Mouse (Mus musculus) adrenal gland, adult 18-20 months (tissue): ENCODE results near the gene Tspan31. TPM values are rescaled to one million over a fixed set of nuclear protein-coding genes. Genes with fewer than 3 reads are reported as not detected.
A peak's percentile ranks its signal among the peaks of the same experiment; 100 is the strongest.
"Not testable (repeated sequence)": the region's sequence is repeated elsewhere in the genome, so short reads cannot be mapped to it uniquely, and the experiment has no call there.

Experiments used
- DNase-seq, 2 experiments: peaks; one replicate each; pipeline ENCODE4 v3.0.0; 2021 to 2022; ENCODE audit warnings: low spot score in 2 of 2
- total RNA-seq, 2 experiments: library from RNA; stranded (reverse); gene quantifications; 1 replicate in 1 of 2; 2 replicates in 1 of 2; pipeline ENCODE4 v1.2.3; 2021

Gene Tspan31
- total RNA-seq, 2 experiments from 2014 or later: 106 to 107 TPM

GRCm38 (mm10) chr10:127066519-127067018 lies 3.5 kb downstream of the Tspan31 start:
- no peak for DNase-seq

- DNase-seq: no peak
Observed at GRCm38 (mm10) chr10:127065981-127066380, 4.1 kb downstream of the Tspan31 start.

- DNase-seq: no peak
Observed at GRCm38 (mm10) chr10:127063913-127064870, 5.9 kb downstream of the Tspan31 start.

- DNase-seq: peak; percentile 98 to 99
Observed at GRCm38 (mm10) chr10:127063239-127063872, 6.7 kb downstream of the Tspan31 start, which contains the start of gene Cdk4. TSS of gene Cdk4 (plus strand) at chr10:127063534.

GRCm38 (mm10) chr10:127062503-127062902 lies 7.6 kb downstream of the Tspan31 start:
- no peak for DNase-seq

GRCm38 (mm10) chr10:127062101-127062500 lies 8.0 kb downstream of the Tspan31 start:
- not testable (repeated sequence) for DNase-seq

GRCm38 (mm10) chr10:127061513-127061912 lies 8.6 kb downstream of the Tspan31 start:
- no peak for DNase-seq

- no peak for DNase-seq
Observed at GRCm38 (mm10) chr10:127061085-127061484, 9.0 kb downstream of the Tspan31 start.

GRCm38 (mm10) chr10:127059968-127060916 lies 9.8 kb downstream of the Tspan31 start, which contains the start of gene March9:
TSS of gene March9 (minus strand) at chr10:127060184.
- peak; percentile 64 to 66 for DNase-seq

- peak in 1 of 2 experiments; percentile 34 for DNase-seq
Observed at GRCm38 (mm10) chr10:127059174-127059967, 10.7 kb downstream of the Tspan31 start.

- DNase-seq: no peak
Observed at GRCm38 (mm10) chr10:127058708-127059107, 11.4 kb downstream of the Tspan31 start.

- peak; percentile 77 to 79 for DNase-seq
Observed at GRCm38 (mm10) chr10:127058161-127058560, 11.9 kb downstream of the Tspan31 start.

GRCm38 (mm10) chr10:127056490-127056889 lies 13.6 kb downstream of the Tspan31 start:
- no peak for DNase-seq

GRCm38 (mm10) chr10:127055406-127055805 lies 14.7 kb downstream of the Tspan31 start:
- no peak for DNase-seq

GRCm38 (mm10) chr10:127054646-127055045 lies 15.4 kb downstream of the Tspan31 start:
- no peak for DNase-seq

GRCm38 (mm10) chr10:127050119-127050474 lies 20.0 kb downstream of the Tspan31 start:
- DNase-seq: no peak

GRCm38 (mm10) chr10:127049395-127050118 lies 20.5 kb downstream of the Tspan31 start:
- DNase-seq: no peak

GRCm38 (mm10) chr10:127048608-127049394 lies 21.3 kb downstream of the Tspan31 start:
- DNase-seq: no peak
